Mouse (Mus musculus) liver, adult 2 months (tissue): ENCODE results near the gene Arhgap40.

Source experiments
- CTCF ChIP-seq: fragments of 200-500 bp; IDR thresholded peaks from 2 replicates; pipeline ENCODE4 v1.5.1; 2011; ENCODE audit warnings: low read depth, low read length, control low read depth
- POLR2A ChIP-seq: fragments of 200-500 bp; IDR thresholded peaks from 2 replicates; pipeline ENCODE4 v1.6.1; 2011; ENCODE audit warnings: low read length, control low read depth; ENCODE audit not compliant: insufficient read depth; ENCODE audit errors: extremely low read depth

GRCm38 (mm10) chr2:158541286-158541685 lies 28.7 kb downstream of the Arhgap40 start:
- no peak for TF ChIP-seq CTCF
- no peak for TF ChIP-seq POLR2A
